Mouse (Mus musculus) liver, embryonic 14.5 days (tissue): ENCODE measurements around the gene Lrmda. TPM values are rescaled to one million over a fixed set of nuclear protein-coding genes. Genes with fewer than 3 reads are reported as not detected.

Source experiments
- ATAC-seq: fragments of 200-750 bp; cut with Nextera tagmentation; 2 replicates; pipeline ENCODE4 v1.8.0; 2017; ENCODE audit warnings: moderate number of reproducible peaks, mild to moderate bottlenecking, moderate library complexity; ENCODE audit not compliant: insufficient read depth
- DNase-seq, 3 experiments: peaks; one replicate each; pipeline ENCODE4 v3.0.0-alpha.2; 2012 to 2013; ENCODE audit warnings: low read depth in 3 of 3, low spot score in 3 of 3
- H3K27ac ChIP-seq: fragments of 300-500 bp; sonication (generic); 2 replicates; pipeline ENCODE4 v1.5.1; 2014; ENCODE audit warnings: moderate library complexity, mild to moderate bottlenecking, control low read depth, inconsistent platforms
- H3K27me3 ChIP-seq: fragments of 300-500 bp; sonication (generic); 2 replicates; pipeline ENCODE4 v1.6.1; 2014; ENCODE audit warnings: mild to moderate bottlenecking, low read length, moderate library complexity; ENCODE audit not compliant: control insufficient read depth, insufficient read depth
- H3K36me3 ChIP-seq: fragments of 300-500 bp; sonication (generic); replicated peaks from 2 replicates; pipeline ENCODE4 v1.6.1; 2014; ENCODE audit warnings: low read depth; ENCODE audit not compliant: control insufficient read depth, insufficient read depth
- H3K4me1 ChIP-seq, 2 experiments: fragments of 200-500 bp in 1 of 2; fragments of 300-500 bp in 1 of 2; sonication (generic) in 1 of 2; replicated peaks; 2 replicates each; pipeline ENCODE4 v1.6.1; 2012 to 2014; ENCODE audit warnings: antibody characterized with exemption in 1 of 2, inconsistent platforms in 1 of 2, low read length in 1 of 2; ENCODE audit not compliant: control insufficient read depth in 2 of 2, insufficient read depth in 2 of 2
- H3K4me2 ChIP-seq: fragments of 300-500 bp; sonication (generic); 2 replicates; pipeline ENCODE4 v1.6.1; 2014; ENCODE audit warnings: low read depth, mild to moderate bottlenecking, control low read depth, moderate library complexity
- H3K4me3 ChIP-seq, 2 experiments: fragments of 200-500 bp in 1 of 2; fragments of 300-500 bp in 1 of 2; sonication (generic) in 1 of 2; 2 replicates each; pipeline ENCODE4 v1.5.1; 2012 to 2014; ENCODE audit warnings: low read depth in 2 of 2, low read length in 2 of 2, mild to moderate bottlenecking in 2 of 2, control low read depth in 1 of 2, inconsistent platforms in 1 of 2, moderate library complexity in 1 of 2; ENCODE audit not compliant: insufficient read depth in 1 of 2
- H3K9ac ChIP-seq: fragments of 300-500 bp; sonication (generic); replicated peaks from 2 replicates; pipeline ENCODE4 v1.6.1; 2014; ENCODE audit warnings: mild to moderate bottlenecking, control low read depth, moderate library complexity
- H3K9me3 ChIP-seq: fragments of 300-500 bp; sonication (generic); 2 replicates; pipeline ENCODE4 v1.6.1; 2016; ENCODE audit warnings: low read length, mixed read lengths; ENCODE audit not compliant: control insufficient read depth
- CTCF ChIP-seq: IDR thresholded peaks from 2 replicates; pipeline ENCODE4 v1.5.1; 2016; ENCODE audit warnings: antibody characterized with exemption, low read depth, control low read depth
- EP300 ChIP-seq: IDR thresholded peaks from 2 replicates; pipeline ENCODE4 v1.6.1; 2016; ENCODE audit warnings: antibody characterized with exemption, low read depth
- WGBS: fragments of 180-500 bp; shearing (Covaris S2); extraction: QIAGEN DNeasy Blood & Tissue Kit; methylation state at CpG from one replicate; pipeline ENCODE4 v1.1.7; 2014; ENCODE audit not compliant: insufficient replicate concordance; 5-methylcytosine and 5-hydroxymethylcytosine counted together
- microRNA-seq: library from miRNA; unstranded; fragments of <30 nt; microRNA quantifications from one replicate; pipeline ENCODE4, GENCODE M21; 2016
- polyA plus RNA-seq, 2 experiments: library from polyadenylated mRNA; depleted of rRNA in 1 of 2; stranded (reverse) in 1 of 2; unstranded in 1 of 2; fragments of >200 nt; fragmentation: Nextera tagmentation in 1 of 2; extraction: Ambion mirVana in 1 of 2; gene quantifications; 2 replicates each; pipeline versions ENCODE4 v1.2.1 to v1.2.3; 2012 to 2014

Lrmda gene
- polyA plus RNA-seq, 2 experiments, result 0.18 to 0.22 TPM

DNA sequence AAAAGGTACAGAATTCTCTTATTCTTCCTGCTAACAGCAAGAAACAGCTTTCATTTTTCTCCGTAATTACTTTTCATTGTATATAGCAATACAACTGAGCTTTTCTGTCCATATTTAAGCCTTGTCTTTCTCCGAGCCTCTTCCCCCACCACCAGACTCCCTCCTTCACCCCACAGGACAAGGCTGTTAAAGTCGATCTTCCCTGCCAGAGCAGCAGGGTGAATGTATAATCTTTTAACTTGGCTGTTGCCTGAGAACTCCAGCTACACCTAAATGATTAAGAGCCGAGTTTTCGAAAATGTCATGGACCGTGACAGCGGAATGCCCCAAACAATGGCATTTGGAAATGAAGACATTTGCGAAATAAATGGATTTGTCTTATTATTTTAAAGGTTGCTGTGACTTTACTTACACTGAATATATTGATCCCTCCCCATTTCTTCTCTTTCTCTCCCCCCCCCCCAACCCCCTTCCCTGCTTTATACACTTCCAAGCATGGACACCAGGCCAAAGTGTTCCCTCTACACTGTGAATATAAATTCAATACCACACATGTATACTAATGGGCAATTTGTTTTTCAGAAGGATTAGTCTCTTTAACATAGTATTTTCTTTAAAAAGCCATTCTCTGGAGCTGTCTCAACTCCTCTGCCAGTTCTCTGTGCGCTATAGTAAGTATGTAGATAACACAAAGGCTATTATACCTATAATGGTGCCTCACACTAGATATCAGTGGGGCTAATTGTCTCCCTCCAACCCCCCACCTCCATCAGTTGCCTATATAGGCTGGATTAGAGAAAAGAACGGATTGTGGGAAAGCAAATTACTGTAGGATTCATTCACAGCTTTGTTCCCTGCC, 1075.9 kb downstream of the Lrmda start:
- ATAC-seq, result no peak
- H3K9ac ChIP-seq, result no peak overlapping the region
- 56% methylated on average over 10 of the region's 10 CpGs for WGBS
- H3K27me3 ChIP-seq, result no peaks in the 10 kb centered on the region
- no peak for TF ChIP-seq EP300
- no peak for TF ChIP-seq CTCF
- no peaks in the 10 kb centered on the region for H3K36me3 ChIP-seq
- no peak for DNase-seq
- no peak overlapping the region for H3K27ac ChIP-seq
- H3K4me3 ChIP-seq, result no peak overlapping the region
- no peaks in the 10 kb centered on the region for H3K9me3 ChIP-seq
- H3K4me1 ChIP-seq, result no peaks in the 10 kb centered on the region
- H3K4me2 ChIP-seq, result no peak overlapping the region

DNA sequence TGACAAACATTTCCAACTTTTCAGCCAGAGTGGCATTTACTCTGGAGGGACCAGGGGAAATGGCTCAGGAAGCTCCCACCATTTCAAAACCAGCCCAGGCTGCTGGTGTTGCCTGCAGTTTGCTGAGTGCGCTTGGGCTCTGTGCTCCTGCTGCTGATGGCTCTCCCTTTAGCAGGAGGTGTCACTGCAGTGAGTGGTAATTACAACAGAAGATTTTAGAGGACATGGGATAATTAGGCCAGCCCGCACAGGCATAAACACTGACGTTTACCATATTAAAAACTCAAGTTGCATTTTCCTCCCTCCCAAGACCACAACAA, 1076.5 kb downstream of the Lrmda start:
- Histone ChIP-seq H3K4me3 (no peak overlapping the region), H3K27ac (no peak overlapping the region), H3K4me2 (no peak overlapping the region), H3K9me3 (no peaks in the 10 kb centered on the region), H3K9ac (no peak overlapping the region), H3K4me1 (no peaks in the 10 kb centered on the region), H3K36me3 (no peaks in the 10 kb centered on the region), H3K27me3 (no peaks in the 10 kb centered on the region)
- DNase-seq, result no peak
- 40% methylated on average over 3 of the region's 3 CpGs for WGBS
- no peak for ATAC-seq
- TF ChIP-seq EP300, result no peak
- no peak for TF ChIP-seq CTCF

DNA sequence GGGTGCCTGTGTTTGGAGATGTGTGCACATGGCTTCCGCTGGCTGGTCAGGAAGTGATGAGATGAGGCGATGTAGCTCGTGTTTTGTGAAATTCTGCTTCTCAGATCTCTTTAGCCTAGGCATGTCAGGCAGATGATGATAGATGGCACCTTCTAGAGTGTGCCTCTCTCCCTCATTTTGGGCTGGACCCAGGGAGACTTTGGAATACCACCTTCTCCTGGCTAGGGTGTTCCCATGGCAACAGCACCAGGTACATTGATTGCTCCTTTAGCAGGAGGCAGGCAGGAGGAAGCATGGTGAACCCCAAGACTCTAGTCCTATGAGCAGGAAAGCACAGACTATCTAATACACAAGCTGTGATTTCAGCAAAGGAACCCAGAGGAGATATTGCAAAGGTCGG, 1076.9 kb downstream of the Lrmda start:
- TF ChIP-seq CTCF (no peak), EP300 (no peak)
- 50% methylated on average over 4 of the region's 4 CpGs for WGBS
- ATAC-seq, result no peak
- Histone ChIP-seq H3K4me1 (no peaks in the 10 kb centered on the region), H3K9me3 (no peaks in the 10 kb centered on the region), H3K27ac (no peak overlapping the region), H3K4me2 (no peak overlapping the region), H3K36me3 (no peaks in the 10 kb centered on the region), H3K4me3 (no peak overlapping the region), H3K9ac (no peak overlapping the region), H3K27me3 (no peaks in the 10 kb centered on the region)
- DNase-seq, result no peak

Small RNA genes lying within 50 kb of the gene (microRNA-seq; reads per million reads assigned to microRNA genes)
- not detected for gene Gm27532

Other genes with a start within 250 kb of the Lrmda start
- gene Vdac2, start 194.5 kb upstream of the Lrmda start, polyA plus RNA-seq (2012; rRNA removed), result 54.2 and 80.9 TPM in 2 replicates
- gene Vdac2, start 194.5 kb upstream of the Lrmda start, polyA plus RNA-seq (2014; fragmentation: Nextera tagmentation; extraction: Ambion mirVana), result 126 and 134 TPM in 2 replicates
- gene Comtd1, start 170.7 kb upstream of the Lrmda start, polyA plus RNA-seq (2012; rRNA removed), result 12.0 and 14.3 TPM in 2 replicates
- gene Comtd1, start 170.7 kb upstream of the Lrmda start, polyA plus RNA-seq (2014; fragmentation: Nextera tagmentation; extraction: Ambion mirVana), result 24.4 and 25.8 TPM in 2 replicates
- gene Zfp503, start 30.1 kb upstream of the Lrmda start, polyA plus RNA-seq (2012; rRNA removed), result 0.77 and 0.90 TPM in 2 replicates
- gene Zfp503, start 30.1 kb upstream of the Lrmda start, polyA plus RNA-seq (2014; fragmentation: Nextera tagmentation; extraction: Ambion mirVana), result 0.24 and 0.43 TPM in 2 replicates